22 mouse cellular contexts compared by ENCODE assay signal in the genomic region with DNA sequence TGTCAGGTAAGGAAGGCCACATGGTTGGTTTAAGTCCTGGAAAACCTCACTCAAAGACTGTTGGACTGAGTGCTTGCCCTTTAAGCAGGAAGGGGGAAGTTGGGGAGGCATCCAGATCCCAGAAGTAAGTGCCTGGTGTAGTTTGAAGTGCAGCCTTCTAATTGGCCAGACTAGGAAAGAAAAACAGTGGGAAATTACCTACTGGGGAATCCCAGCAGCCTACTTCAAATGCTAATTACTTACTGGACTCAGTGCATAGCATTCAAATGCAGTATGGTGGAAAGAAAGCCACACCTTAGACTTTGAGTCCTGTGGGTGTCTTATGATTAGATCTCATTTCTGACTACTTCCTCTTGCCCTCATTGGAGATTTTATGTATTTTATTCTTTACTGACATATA. TPM values are rescaled to one million over a fixed set of nuclear protein-coding genes. Genes with fewer than 3 reads are reported as not detected.
DNase-seq lines count a peak whose midpoint lies in the region; ATAC-seq and TF ChIP-seq lines count a peak whose summit lies in the region.
"Had no signal": no experiment of that assay in that cellular context is flagged by ENCODE, and none has a peak within 500 bp of the region (broad histone marks: within the 10 kb centered on the region; RNA-seq: fewer than 3 reads in every experiment).

No protein-coding gene starts in this region.

- no peak for TF ChIP-seq POLR2A in ES-Bruce4 (IDR thresholded peaks at IDR 0.05; ENCODE audit: insufficient read depth, low read length)

- H3K4me3 ChIP-seq in ES-Bruce4 (ENCODE audit: low read depth, low read length), result no peak overlapping the region
- no peak overlapping the region for H3K4me3 ChIP-seq in intestine, postnatal 0 days (ENCODE audit: low read depth, low read length)
- H3K4me3 ChIP-seq: forebrain, embryonic 13.5 days; heart, embryonic 13.5 days; limb, embryonic 13.5 days; midbrain, embryonic 12.5 days had no signal

- no peaks in the 10 kb centered on the region for H3K36me3 ChIP-seq in ES-Bruce4 (ENCODE audit: control insufficient read depth, insufficient read depth, low read length, poor library complexity, severe bottlenecking)
- no peaks in the 10 kb centered on the region for H3K36me3 ChIP-seq in intestine, postnatal 0 days (ENCODE audit: control insufficient read depth, insufficient read depth)
- H3K36me3 ChIP-seq: heart, embryonic 13.5 days; limb, embryonic 13.5 days; midbrain, embryonic 12.5 days had no signal

- peak; percentile 86 for ATAC-seq in activated CD4-positive, CD25-positive, alpha-beta regulatory T cell, adult 4 months
- ATAC-seq in intestine, postnatal 0 days, result peak; percentile 92
- no peak for ATAC-seq in erythroid progenitor cell, adult 5-6 weeks (replicated peaks; ENCODE audit: low FRiP score, poor library complexity, severe bottlenecking)
- ATAC-seq: forebrain, embryonic 13.5 days had no signal

- no peak overlapping the region for H3K4me2 ChIP-seq in intestine, postnatal 0 days (replicated peaks; ENCODE audit: low read depth)
- H3K4me2 ChIP-seq: forebrain, embryonic 13.5 days; heart, embryonic 13.5 days; limb, embryonic 13.5 days; midbrain, embryonic 12.5 days had no signal

- peak; percentile 14; the same call in 1 of the 2 replicates for TF ChIP-seq EP300 in ES-Bruce4 (IDR thresholded peaks at IDR 0.05; ENCODE audit: insufficient read depth, low read depth, low read length)

- H3K4me1 ChIP-seq in ES-Bruce4 (ENCODE audit: control insufficient read depth, insufficient read depth, low read length), result peaks cover 3% of the 10 kb centered on the region
- H3K4me1 ChIP-seq in intestine, postnatal 0 days (replicated peaks; ENCODE audit: control insufficient read depth, insufficient read depth, low read length), result no peaks in the 10 kb centered on the region
- H3K4me1 ChIP-seq: midbrain, embryonic 12.5 days had no signal

- H3K27ac ChIP-seq in ES-Bruce4 (ENCODE audit: insufficient read depth, low read length), result peak overlapping the region; percentile 99
- H3K27ac ChIP-seq in intestine, postnatal 0 days (ENCODE audit: low read depth, low read length), result no peak overlapping the region
- H3K27ac ChIP-seq: forebrain, embryonic 13.5 days; heart, embryonic 13.5 days; limb, embryonic 13.5 days; liver, embryonic 14.5 days; midbrain, embryonic 12.5 days had no signal

- TF ChIP-seq CTCF in ES-Bruce4 (IDR thresholded peaks at IDR 0.05; ENCODE audit: low read depth, low read length), result no peak
- no peak for TF ChIP-seq CTCF in intestine, postnatal 0 days (IDR thresholded peaks at IDR 0.05; ENCODE audit: low read depth)

- H3K9me3 ChIP-seq in ES-Bruce4 (replicated peaks; ENCODE audit: control insufficient read depth, insufficient read depth, low read length, poor library complexity, severe bottlenecking), result no peaks in the 10 kb centered on the region; the same call in 1 of the 2 replicates
- no peaks in the 10 kb centered on the region for H3K9me3 ChIP-seq in intestine, postnatal 0 days (ENCODE audit: control insufficient read depth)
- H3K9me3 ChIP-seq: forebrain, embryonic 13.5 days; heart, embryonic 13.5 days; limb, embryonic 13.5 days; midbrain, embryonic 12.5 days had no signal

- H3K27me3 ChIP-seq in ES-Bruce4 (ENCODE audit: control insufficient read depth, insufficient read depth, low read length, poor library complexity, severe bottlenecking), result no peaks in the 10 kb centered on the region
- H3K27me3 ChIP-seq in intestine, postnatal 0 days (replicated peaks; ENCODE audit: control insufficient read depth, insufficient read depth, low read length), result no peaks in the 10 kb centered on the region
- H3K27me3 ChIP-seq: forebrain, embryonic 13.5 days; heart, embryonic 13.5 days; limb, embryonic 13.5 days; midbrain, embryonic 12.5 days had no signal

- peak overlapping the region; percentile 40; the same call in 1 of the 2 replicates for H3K9ac ChIP-seq in ES-Bruce4 (ENCODE audit: low read depth, poor library complexity, severe bottlenecking)
- no peak overlapping the region for H3K9ac ChIP-seq in intestine, postnatal 0 days (ENCODE audit: low read depth, low read length)
- H3K9ac ChIP-seq: forebrain, embryonic 13.5 days; heart, embryonic 13.5 days; limb, embryonic 13.5 days; liver, embryonic 14.5 days; midbrain, embryonic 12.5 days had no signal

- peak; percentile 48 for DNase-seq in CD4-positive helper T cell, adult 2 months (ENCODE audit: low read depth, low spot score)
- no peak for DNase-seq in spleen, postnatal 14 days (ENCODE audit: low spot score in 2 of 2)
- DNase-seq in neural tube, embryonic 10.5 days (ENCODE audit: extremely low spot score, low spot score), result no peak
- no peak for DNase-seq in layer of hippocampus, postnatal 10 days (ENCODE audit: low spot score in 2 of 2)
- DNase-seq: B cell, adult 2 months; cerebellum, postnatal 25 days; gastrocnemius, postnatal 36 days; heart, postnatal 36 days; kidney, adult 11 months; kidney, postnatal 10 days; lung, postnatal 10 days; right cerebral cortex, adult 18-20 months; thymus, postnatal 25 days had no signal

RNA-seq across cellular contexts. Expression of a gene that starts 31.2 kb away (rescaled TPM):
- polyA plus RNA-seq in ES-Bruce4 (2011; ENCODE audit: insufficient read depth, insufficient read length, low read depth, missing spikeins), result 629 and 682 TPM in 2 replicates
- 1,000 to 10,000 TPM; 1,823 to 2,009 TPM for polyA plus RNA-seq in activated CD4-positive, CD25-positive, alpha-beta regulatory T cell, adult 4 months (2017; shearing (Covaris generic))
- polyA plus RNA-seq in intestine, postnatal 0 days (2015; fragmentation: Nextera tagmentation; extraction: Ambion mirVana), result 922 and 974 TPM in 2 replicates
- total RNA-seq in erythroid progenitor cell, adult 5-6 weeks (2015; ENCODE audit: low replicate concordance), result 951 and 1,242 TPM in 2 replicates
- total RNA-seq in erythroid progenitor cell, adult 5-6 weeks (2017; ENCODE audit: low replicate concordance), result 578 and 824 TPM in 2 replicates
- 100 to 1,000 TPM; 193 to 223 TPM for total RNA-seq in layer of hippocampus, postnatal 10 days (2021)

RNA-seq across cellular contexts. Expression of a gene that starts 34.3 kb away (rescaled TPM):
- polyA plus RNA-seq in ES-Bruce4 (2011; ENCODE audit: insufficient read depth, insufficient read length, low read depth, missing spikeins), result 9.3 and 10.5 TPM in 2 replicates
- polyA plus RNA-seq in activated CD4-positive, CD25-positive, alpha-beta regulatory T cell, adult 4 months (2017; shearing (Covaris generic)), result 1 to 10 TPM; 2.8 to 3.9 TPM
- polyA plus RNA-seq in intestine, postnatal 0 days (2015; fragmentation: Nextera tagmentation; extraction: Ambion mirVana), result 10.6 and 11.1 TPM in 2 replicates
- 5.0 and 7.6 TPM in 2 replicates for total RNA-seq in erythroid progenitor cell, adult 5-6 weeks (2015; ENCODE audit: low replicate concordance)
- 4.1 and 6.0 TPM in 2 replicates for total RNA-seq in erythroid progenitor cell, adult 5-6 weeks (2017; ENCODE audit: low replicate concordance)
- total RNA-seq in layer of hippocampus, postnatal 10 days (2021), result 10 to 100 TPM; 40.1 to 44.9 TPM
